Mouse (Mus musculus) forebrain, embryonic 12.5 days (tissue): ENCODE data around the gene Rgs10. TPM values are rescaled to one million over a fixed set of nuclear protein-coding genes. Genes with fewer than 3 reads are reported as not detected.

Experiments
- ATAC-seq: fragments of 200-750 bp; cut with Nextera tagmentation; 2 replicates; pipeline ENCODE4 v1.8.0; 2017; ENCODE audit warnings: moderate TSS enrichment; ENCODE audit not compliant: low FRiP score
- H3K27ac ChIP-seq: fragments of 300-500 bp; sonication (generic); 2 replicates; pipeline ENCODE4 v1.5.1; 2016; ENCODE audit warnings: mild to moderate bottlenecking
- H3K27me3 ChIP-seq: fragments of 300-500 bp; sonication (generic); 2 replicates; pipeline ENCODE4 v1.6.1; 2016; ENCODE audit warnings: mild to moderate bottlenecking
- H3K36me3 ChIP-seq: fragments of 300-500 bp; sonication (generic); replicated peaks from 2 replicates; pipeline ENCODE4 v1.6.1; 2016; ENCODE audit warnings: mild to moderate bottlenecking
- H3K4me1 ChIP-seq: fragments of 300-500 bp; sonication (generic); 2 replicates; pipeline ENCODE4 v1.6.1; 2016
- H3K4me2 ChIP-seq: fragments of 300-500 bp; sonication (generic); 2 replicates; pipeline ENCODE4 v1.6.1; 2016; ENCODE audit warnings: mild to moderate bottlenecking, moderate library complexity
- H3K4me3 ChIP-seq: fragments of 300-500 bp; sonication (generic); replicated peaks from 2 replicates; pipeline ENCODE4 v1.5.1; 2016; ENCODE audit warnings: mild to moderate bottlenecking
- H3K9ac ChIP-seq: fragments of 300-500 bp; sonication (generic); 2 replicates; pipeline ENCODE4 v1.6.1; 2016; ENCODE audit warnings: mild to moderate bottlenecking
- H3K9me3 ChIP-seq: fragments of 300-500 bp; sonication (generic); 2 replicates; pipeline ENCODE4 v1.6.1; 2016
- WGBS: fragments of 180-500 bp; shearing (Covaris S2); methylation state at CpG from one replicate; pipeline ENCODE4 v1.1.7; 2016; 5-methylcytosine and 5-hydroxymethylcytosine counted together
- polyA plus RNA-seq: library from polyadenylated mRNA; unstranded; fragments of >200 nt; fragmentation: Nextera tagmentation; extraction: Ambion mirVana; gene quantifications from 2 replicates; pipeline ENCODE4 v1.2.1, GENCODE M21; 2016

Rgs10 gene
- polyA plus RNA-seq, 1 experiment from 2014 or later, result 7.4 TPM

GRCm38 (mm10) chr7:128363806-128364205, 54.8 kb downstream of the Rgs10 start:
- H3K4me2 ChIP-seq, result no peak overlapping the region
- 73% methylated on average over 10 of the region's 10 CpGs for WGBS
- no peak overlapping the region for H3K9ac ChIP-seq
- H3K4me3 ChIP-seq, result no peak overlapping the region
- H3K9me3 ChIP-seq, result no peaks in the 10 kb centered on the region
- H3K27ac ChIP-seq, result no peak overlapping the region
- H3K4me1 ChIP-seq, result no peaks in the 10 kb centered on the region
- ATAC-seq, result no peak
- H3K27me3 ChIP-seq, result no peaks in the 10 kb centered on the region
- no peaks in the 10 kb centered on the region for H3K36me3 ChIP-seq

- Histone ChIP-seq H3K9me3 (no peaks in the 10 kb centered on the region), H3K4me3 (no peak overlapping the region), H3K4me2 (no peak overlapping the region), H3K36me3 (no peaks in the 10 kb centered on the region), H3K9ac (no peak overlapping the region), H3K27ac (no peak overlapping the region), H3K4me1 (no peaks in the 10 kb centered on the region), H3K27me3 (no peaks in the 10 kb centered on the region)
- 56% methylated on average over 4 of the region's 4 CpGs for WGBS
- no peak for ATAC-seq
Measured at GRCm38 (mm10) chr7:128362916-128363315, 55.6 kb downstream of the Rgs10 start.

- no peaks in the 10 kb centered on the region for H3K4me1 ChIP-seq
- H3K27me3 ChIP-seq, result no peaks in the 10 kb centered on the region
- H3K9ac ChIP-seq, result no peak overlapping the region
- no peak overlapping the region for H3K27ac ChIP-seq
- WGBS, result 82% methylated on average over 9 of the region's 9 CpGs
- no peak overlapping the region for H3K4me2 ChIP-seq
- ATAC-seq, result no peak
- no peaks in the 10 kb centered on the region for H3K9me3 ChIP-seq
- H3K36me3 ChIP-seq, result no peaks in the 10 kb centered on the region
- H3K4me3 ChIP-seq, result no peak overlapping the region
Measured at GRCm38 (mm10) chr7:128359741-128360140, 58.8 kb downstream of the Rgs10 start.

- Histone ChIP-seq H3K9ac (no peak overlapping the region), H3K36me3 (no peaks in the 10 kb centered on the region), H3K4me2 (no peak overlapping the region), H3K4me3 (no peak overlapping the region), H3K27ac (no peak overlapping the region), H3K27me3 (no peaks in the 10 kb centered on the region), H3K9me3 (no peaks in the 10 kb centered on the region), H3K4me1 (no peaks in the 10 kb centered on the region)
- no peak for ATAC-seq
- WGBS, result 79% methylated on average over 7 of the region's 7 CpGs
Measured at GRCm38 (mm10) chr7:128359164-128359563, 59.4 kb downstream of the Rgs10 start.

- H3K4me1 ChIP-seq, result no peaks in the 10 kb centered on the region
- no peak overlapping the region for H3K27ac ChIP-seq
- WGBS, result 84% methylated on average over 9 of the region's 9 CpGs
- no peaks in the 10 kb centered on the region for H3K9me3 ChIP-seq
- H3K4me3 ChIP-seq, result no peak overlapping the region
- H3K27me3 ChIP-seq, result no peaks in the 10 kb centered on the region
- ATAC-seq, result no peak
- no peak overlapping the region for H3K4me2 ChIP-seq
- no peaks in the 10 kb centered on the region for H3K36me3 ChIP-seq
- H3K9ac ChIP-seq, result no peak overlapping the region
Measured at GRCm38 (mm10) chr7:128358741-128359140, 59.8 kb downstream of the Rgs10 start.

GRCm38 (mm10) chr7:128356868-128357755, 61.4 kb downstream of the Rgs10 start:
- H3K36me3 ChIP-seq, result no peaks in the 10 kb centered on the region
- no peaks in the 10 kb centered on the region for H3K4me1 ChIP-seq
- H3K27me3 ChIP-seq, result 0 out of 2 replicates have a peak, but pooled peaks cover 3% of the 10 kb centered on the region
- WGBS, result 73% methylated on average over 9 of the region's 9 CpGs
- H3K4me3 ChIP-seq, result no peak overlapping the region
- H3K27ac ChIP-seq, result no peak overlapping the region
- no peaks in the 10 kb centered on the region for H3K9me3 ChIP-seq
- no peak overlapping the region for H3K9ac ChIP-seq
- no peak overlapping the region for H3K4me2 ChIP-seq
- ATAC-seq, result no peak

- H3K27me3 ChIP-seq, result 0 out of 2 replicates have a peak, but pooled peaks cover 3% of the 10 kb centered on the region
- H3K4me1 ChIP-seq, result no peaks in the 10 kb centered on the region
- H3K4me2 ChIP-seq, result no peak overlapping the region
- H3K27ac ChIP-seq, result no peak overlapping the region
- no peak overlapping the region for H3K4me3 ChIP-seq
- H3K9me3 ChIP-seq, result no peaks in the 10 kb centered on the region
- no peaks in the 10 kb centered on the region for H3K36me3 ChIP-seq
- H3K9ac ChIP-seq, result no peak overlapping the region
- 91% methylated on average over 5 of the region's 5 CpGs for WGBS
- no peak for ATAC-seq
Measured at GRCm38 (mm10) chr7:128355463-128355862, 63.1 kb downstream of the Rgs10 start.

- H3K4me1 ChIP-seq, result peaks cover 5% of the 10 kb centered on the region
- 0 out of 2 replicates have a peak, but pooled peaks cover 3% of the 10 kb centered on the region for H3K27me3 ChIP-seq
- 71% methylated on average over 3 of the region's 3 CpGs for WGBS
- no peak overlapping the region for H3K27ac ChIP-seq
- H3K9me3 ChIP-seq, result no peaks in the 10 kb centered on the region
- H3K4me3 ChIP-seq, result no peak overlapping the region
- no peaks in the 10 kb centered on the region for H3K36me3 ChIP-seq
- no peak for ATAC-seq
- H3K9ac ChIP-seq, result no peak overlapping the region
- no peak overlapping the region for H3K4me2 ChIP-seq
Measured at GRCm38 (mm10) chr7:128352721-128353120, 65.8 kb downstream of the Rgs10 start.

- Histone ChIP-seq H3K9me3 (no peaks in the 10 kb centered on the region), H3K4me2 (no peak overlapping the region), H3K27me3 (0 out of 2 replicates have a peak, but pooled peaks cover 3% of the 10 kb centered on the region), H3K27ac (no peak overlapping the region), H3K4me1 (peaks cover 5% of the 10 kb centered on the region), H3K36me3 (no peaks in the 10 kb centered on the region), H3K9ac (no peak overlapping the region), H3K4me3 (no peak overlapping the region)
- ATAC-seq, result no peak
- 74% methylated on average over 5 of the region's 5 CpGs for WGBS
Measured at GRCm38 (mm10) chr7:128351176-128351575, 67.4 kb downstream of the Rgs10 start.

- no peak overlapping the region for H3K4me3 ChIP-seq
- H3K36me3 ChIP-seq, result no peaks in the 10 kb centered on the region
- WGBS, result 83% methylated on average over 7 of the region's 7 CpGs
- no peak overlapping the region for H3K27ac ChIP-seq
- no peak overlapping the region for H3K9ac ChIP-seq
- H3K4me1 ChIP-seq, result peaks cover 5% of the 10 kb centered on the region
- no peak for ATAC-seq
- H3K9me3 ChIP-seq, result no peaks in the 10 kb centered on the region
- H3K27me3 ChIP-seq, result 0 out of 2 replicates have a peak, but pooled peaks cover 3% of the 10 kb centered on the region
- no peak overlapping the region for H3K4me2 ChIP-seq
Measured at GRCm38 (mm10) chr7:128350316-128350715, 68.2 kb downstream of the Rgs10 start.

- Histone ChIP-seq H3K27me3 (0 out of 2 replicates have a peak, but pooled peaks cover 3% of the 10 kb centered on the region), H3K36me3 (no peaks in the 10 kb centered on the region), H3K4me2 (no peak overlapping the region), H3K27ac (no peak overlapping the region), H3K9me3 (no peaks in the 10 kb centered on the region), H3K4me1 (peaks cover 5% of the 10 kb centered on the region), H3K4me3 (no peak overlapping the region), H3K9ac (no peak overlapping the region)
- no peak for ATAC-seq
- 84% methylated on average over 4 of the region's 4 CpGs for WGBS
Measured at GRCm38 (mm10) chr7:128349751-128350150, 68.8 kb downstream of the Rgs10 start.

- 50% methylated on average over 1 of the region's 1 CpGs for WGBS
- 0 out of 2 replicates have a peak, but pooled peaks cover 3% of the 10 kb centered on the region for H3K27me3 ChIP-seq
- no peaks in the 10 kb centered on the region for H3K9me3 ChIP-seq
- no peak overlapping the region for H3K4me2 ChIP-seq
- H3K4me1 ChIP-seq, result peaks cover 5% of the 10 kb centered on the region
- H3K36me3 ChIP-seq, result no peaks in the 10 kb centered on the region
- no peak overlapping the region for H3K9ac ChIP-seq
- H3K27ac ChIP-seq, result no peak overlapping the region
- H3K4me3 ChIP-seq, result no peak overlapping the region
- no peak for ATAC-seq
Measured at GRCm38 (mm10) chr7:128348608-128349007, 70.0 kb downstream of the Rgs10 start.

- ATAC-seq, result no peak
- Histone ChIP-seq H3K9ac (no peak overlapping the region), H3K27me3 (no peaks in the 10 kb centered on the region), H3K27ac (no peak overlapping the region), H3K36me3 (no peaks in the 10 kb centered on the region), H3K9me3 (no peaks in the 10 kb centered on the region), H3K4me2 (no peak overlapping the region), H3K4me3 (no peak overlapping the region), H3K4me1 (peaks cover 5% of the 10 kb centered on the region)
- WGBS, result 77% methylated on average over 8 of the region's 8 CpGs
Measured at GRCm38 (mm10) chr7:128346991-128347390, 71.6 kb downstream of the Rgs10 start.
